Mouse (Mus musculus) urinary bladder, postnatal 4 days (tissue): ENCODE measurements around the gene Arhgef7.

ENCODE experiments used
- DNase-seq, 2 experiments: peaks; one replicate each; pipeline ENCODE4 v3.0.0; 2021 to 2022; ENCODE audit warnings: low spot score in 2 of 2

Gene Arhgef7

DNA sequence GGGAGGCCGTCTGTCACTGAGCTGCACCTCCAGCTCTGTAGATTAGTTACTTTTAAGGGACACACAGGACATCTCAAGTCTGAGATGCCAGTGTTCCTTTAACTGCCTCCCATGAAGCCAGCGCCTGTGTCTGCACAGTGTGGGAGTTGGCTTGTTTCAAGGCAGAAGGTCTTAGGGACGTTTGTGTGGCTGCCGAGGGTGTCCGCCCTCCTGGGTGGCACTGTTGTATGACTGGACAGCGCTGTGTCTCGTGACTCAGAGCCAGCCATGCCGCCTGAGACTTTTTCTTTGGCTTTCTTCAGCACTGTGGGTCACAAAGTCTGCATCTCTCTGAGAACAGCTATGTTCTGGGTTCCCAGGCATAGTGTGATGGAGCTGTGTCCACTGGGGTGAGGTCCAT lies 69.6 kb downstream of the Arhgef7 start:
- DNase-seq: no peak

DNA sequence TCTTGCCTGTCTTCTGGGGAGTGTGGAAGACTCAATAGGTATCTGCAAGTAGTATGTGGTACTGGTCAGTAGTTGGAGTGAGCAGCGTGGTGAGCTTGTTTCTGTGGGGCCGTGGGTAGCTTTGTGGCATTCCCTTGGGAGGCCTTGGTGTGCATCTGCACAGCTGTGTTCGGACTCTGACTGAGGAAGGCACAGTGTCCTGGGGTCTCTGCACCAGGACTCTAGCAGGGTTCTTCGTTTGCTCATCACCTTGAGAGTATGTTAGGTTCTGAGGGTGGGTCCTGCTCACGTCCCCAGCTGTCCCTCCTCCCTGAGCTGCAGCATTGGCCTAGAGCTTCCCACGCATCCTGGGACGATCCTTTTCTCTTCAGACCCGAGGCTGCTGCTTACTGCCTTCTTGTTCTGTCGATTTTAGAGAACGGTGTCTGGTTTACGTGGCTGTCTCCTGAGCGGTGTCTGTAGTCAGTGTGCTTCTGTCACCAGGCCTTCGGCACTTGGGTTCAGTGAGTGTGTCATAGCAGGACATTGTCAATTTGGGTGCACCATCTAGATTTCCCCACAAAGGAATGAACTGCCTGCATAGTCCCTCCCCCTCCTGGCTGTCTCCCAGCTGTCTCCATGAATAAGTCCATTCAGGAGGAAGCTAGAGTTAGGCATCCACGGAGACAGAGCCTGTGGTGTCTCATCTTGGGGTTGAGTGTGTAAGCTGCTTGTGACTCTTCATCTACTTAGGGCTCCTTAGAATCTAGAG lies 70.4 kb downstream of the Arhgef7 start:
- DNase-seq: no peak

DNA sequence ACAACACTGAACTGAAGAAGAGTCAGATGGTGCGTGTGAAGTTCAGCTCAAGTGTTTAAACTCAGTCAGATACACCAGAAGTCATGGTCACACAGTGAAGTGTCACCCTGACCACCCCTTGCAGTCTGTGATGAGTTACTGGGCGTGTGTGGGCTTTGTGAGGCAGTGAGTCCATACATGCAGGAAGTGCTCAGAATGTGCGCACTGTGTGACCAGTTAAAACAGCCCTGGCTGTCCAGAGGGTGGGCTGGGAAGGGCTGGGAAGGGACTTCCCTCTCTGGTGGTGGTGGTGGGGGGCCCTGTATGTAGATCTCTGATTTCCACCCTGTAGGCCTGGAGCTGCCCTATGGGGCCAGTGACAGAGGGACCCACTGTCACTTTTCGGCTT lies 71.0 kb downstream of the Arhgef7 start:
- no peak for DNase-seq

DNA sequence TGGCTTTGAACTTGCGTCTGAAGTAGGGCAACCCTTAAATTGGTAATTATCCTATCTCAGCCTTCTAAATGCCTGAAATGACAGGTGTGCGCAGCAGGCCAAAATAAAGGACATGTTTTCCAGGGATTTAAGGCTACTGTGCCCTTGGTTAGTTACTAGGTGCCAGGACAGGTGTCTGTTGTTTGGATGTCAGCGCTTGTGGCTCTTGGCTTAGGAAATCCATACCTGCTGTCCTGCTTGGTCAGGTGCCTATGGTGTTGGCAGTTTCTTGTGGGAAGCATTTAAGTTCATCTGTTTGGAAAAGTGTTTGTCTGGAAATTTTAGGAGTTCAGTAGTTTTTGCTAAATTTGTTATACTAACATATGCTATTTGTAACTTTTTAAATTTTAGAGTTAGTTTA lies 71.6 kb downstream of the Arhgef7 start:
- DNase-seq: no peak

DNA sequence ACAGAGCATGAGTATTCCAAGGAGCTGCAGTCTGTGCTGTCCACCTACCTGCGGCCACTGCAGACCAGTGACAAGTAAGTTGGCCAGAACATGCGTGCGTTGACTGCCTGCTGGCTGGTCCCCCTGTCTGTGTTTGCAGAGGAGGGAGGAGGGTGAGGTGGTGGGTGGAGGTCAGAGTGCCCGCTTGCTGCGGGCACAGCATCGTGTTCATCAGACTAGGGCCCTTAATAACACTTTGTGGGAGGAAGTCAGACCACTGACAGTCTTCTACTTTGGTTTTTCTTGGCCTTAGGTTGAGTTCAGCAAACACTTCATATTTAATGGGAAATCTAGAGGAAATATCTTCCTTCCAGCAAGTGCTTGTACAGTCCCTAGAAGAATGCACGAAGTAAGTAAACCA lies 73.0 kb downstream of the Arhgef7 start:
- DNase-seq: no peak

DNA sequence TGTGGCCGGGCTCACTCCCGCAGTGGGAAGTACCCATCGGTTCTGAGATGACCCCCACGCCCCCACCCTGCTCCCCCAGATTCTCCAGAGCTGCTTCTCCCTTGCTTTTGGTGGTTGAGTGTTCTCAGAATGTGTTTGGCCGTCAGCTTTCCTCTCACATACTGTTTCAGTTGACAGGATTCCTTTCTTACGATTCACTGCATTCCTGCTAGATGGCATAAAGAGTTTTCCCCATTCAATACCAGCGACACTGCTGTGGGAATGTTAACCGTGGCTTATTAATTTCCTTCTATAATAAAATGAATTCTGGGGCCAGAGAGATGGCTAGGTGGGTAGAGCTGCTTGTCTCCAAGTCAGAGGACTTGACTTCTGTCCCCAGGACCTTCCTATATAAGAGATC lies 74.0 kb downstream of the Arhgef7 start:
- no peak for DNase-seq

DNA sequence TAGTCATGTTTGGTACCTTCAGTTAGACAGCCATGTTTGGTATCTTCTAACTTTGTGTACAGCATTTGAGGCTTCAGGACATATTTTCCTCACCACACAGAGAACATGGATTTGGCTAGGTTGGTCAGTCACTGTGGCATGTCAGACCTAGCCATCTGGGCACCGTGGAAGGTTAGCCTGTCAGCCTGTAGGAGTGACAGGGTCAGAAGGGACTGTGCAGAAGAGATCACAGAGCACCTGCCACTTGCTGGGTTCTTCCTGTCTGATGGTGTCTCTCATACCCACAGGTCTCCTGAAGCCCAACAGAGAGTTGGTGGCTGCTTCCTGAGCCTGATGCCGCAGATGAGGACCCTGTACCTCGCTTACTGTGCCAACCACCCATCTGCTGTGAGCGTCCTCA lies 77.4 kb downstream of the Arhgef7 start:
- no peak for DNase-seq

DNA sequence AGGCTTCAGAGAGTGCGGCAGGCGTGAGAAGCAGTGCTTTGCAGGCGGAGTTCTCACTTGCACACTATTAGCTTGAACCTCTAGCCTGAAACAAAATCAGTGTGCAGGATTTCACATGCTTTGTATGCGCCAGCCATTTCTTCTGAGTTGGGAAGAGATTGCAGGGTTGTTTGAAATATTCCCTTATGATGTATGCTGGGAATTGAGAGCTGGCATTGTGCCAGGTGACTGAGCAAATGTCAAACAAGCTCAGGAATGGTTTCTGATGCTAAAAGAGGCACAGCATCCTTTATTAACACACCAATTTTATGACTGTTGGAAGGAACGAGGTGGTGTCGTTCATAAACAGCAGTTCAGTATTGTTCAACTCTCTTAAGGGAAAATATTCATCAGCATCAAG lies 78.7 kb downstream of the Arhgef7 start:
- no peak for DNase-seq

DNA sequence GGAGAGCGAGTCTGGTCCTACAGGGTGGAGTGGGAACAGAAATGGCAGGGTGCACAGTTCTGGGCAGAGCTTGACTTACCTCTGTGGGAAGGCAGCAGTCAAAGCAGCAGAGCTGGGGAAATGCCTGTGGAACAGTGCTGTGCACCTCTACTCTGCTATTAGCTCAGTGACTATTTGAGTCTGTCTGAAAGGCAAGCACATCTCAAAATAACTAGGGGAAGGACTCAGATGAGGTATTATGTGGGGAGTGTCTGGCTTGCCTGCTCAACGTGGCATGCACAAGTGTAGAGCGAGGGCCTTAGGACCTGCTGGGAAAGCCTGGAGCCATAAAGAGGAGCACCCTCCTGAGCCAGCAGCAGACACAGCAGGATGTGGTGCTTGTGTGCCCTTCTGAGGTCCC lies 79.8 kb downstream of the Arhgef7 start:
- DNase-seq: no peak

DNA sequence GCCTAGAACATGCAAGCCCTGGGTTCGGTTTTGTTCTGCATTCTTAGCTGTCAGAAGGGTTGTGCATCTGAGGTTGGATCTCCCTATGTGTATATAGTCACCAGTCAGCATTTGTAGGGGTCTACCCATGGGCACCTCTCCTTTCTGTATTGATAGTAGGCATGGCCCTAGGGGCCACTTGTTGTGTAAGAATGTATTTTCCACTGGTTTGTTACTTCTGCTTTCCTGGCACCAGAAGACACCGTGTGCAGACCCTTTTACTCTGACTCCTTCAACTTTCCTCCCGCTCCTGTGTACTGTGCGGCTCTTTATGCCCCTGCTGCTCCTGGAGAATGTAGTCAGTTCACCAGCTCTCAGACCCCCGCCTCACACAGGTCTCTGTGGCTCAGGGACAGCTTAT lies 80.5 kb downstream of the Arhgef7 start:
- DNase-seq: no peak

DNA sequence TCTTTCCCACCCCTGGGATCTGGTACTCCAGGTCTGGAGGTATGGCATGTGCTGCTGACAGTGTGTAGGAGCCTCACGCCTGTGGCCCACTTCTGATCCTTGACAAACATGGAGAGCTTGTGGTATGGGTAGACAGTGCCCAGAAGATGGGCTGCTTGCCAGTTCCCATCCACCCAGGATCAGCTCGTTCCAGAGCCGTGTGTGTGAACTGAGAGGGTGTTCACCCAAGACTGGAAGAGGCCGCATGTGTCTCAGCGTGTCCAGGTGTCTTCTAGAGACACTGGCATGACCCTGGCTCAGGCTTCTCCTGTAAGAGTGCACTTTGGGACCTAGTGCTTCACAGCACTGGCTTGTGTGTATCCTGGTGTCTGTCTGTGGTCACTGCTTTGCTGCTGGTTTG lies 82.9 kb downstream of the Arhgef7 start:
- DNase-seq: no peak

DNA sequence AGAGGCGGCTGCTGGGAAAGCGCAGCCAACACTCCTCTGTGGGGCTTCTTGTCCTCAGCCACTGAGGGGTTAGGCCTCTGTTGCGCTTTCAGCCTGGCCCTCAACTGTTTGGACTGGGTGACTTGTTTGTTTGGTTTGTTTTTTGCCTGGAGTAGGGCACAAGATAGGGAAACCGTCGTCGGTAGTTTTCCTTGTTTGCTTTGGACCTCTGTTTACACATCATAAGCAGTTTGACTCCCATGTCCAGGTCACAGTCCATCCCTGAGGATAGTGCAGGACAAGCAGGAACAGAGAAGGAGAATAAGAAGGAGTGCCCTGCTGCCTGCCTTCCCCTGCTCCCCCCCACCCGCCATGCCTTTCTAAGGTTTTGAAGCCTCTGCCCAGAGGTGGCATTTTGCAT lies 86.3 kb downstream of the Arhgef7 start:
- no peak for DNase-seq

DNA sequence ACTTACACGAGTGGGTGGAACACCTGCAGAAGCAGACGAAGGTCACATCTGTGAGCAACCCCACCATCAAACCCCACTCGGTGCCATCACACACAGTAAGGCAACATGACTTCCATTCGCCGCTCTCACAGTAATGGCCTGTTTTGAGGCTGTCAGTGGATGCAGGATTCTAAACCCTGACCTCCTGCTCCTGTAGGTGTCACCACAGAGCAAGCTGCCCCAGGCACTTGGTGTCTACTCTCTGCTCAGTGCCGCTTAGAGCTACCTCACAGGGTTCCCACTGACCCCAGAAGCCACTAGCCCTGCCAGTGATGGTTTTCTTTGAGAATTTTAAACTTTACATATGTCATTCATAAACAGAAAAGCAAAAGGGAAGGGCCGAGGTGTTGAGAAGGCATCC lies 87.7 kb downstream of the Arhgef7 start:
- DNase-seq: no peak

DNA sequence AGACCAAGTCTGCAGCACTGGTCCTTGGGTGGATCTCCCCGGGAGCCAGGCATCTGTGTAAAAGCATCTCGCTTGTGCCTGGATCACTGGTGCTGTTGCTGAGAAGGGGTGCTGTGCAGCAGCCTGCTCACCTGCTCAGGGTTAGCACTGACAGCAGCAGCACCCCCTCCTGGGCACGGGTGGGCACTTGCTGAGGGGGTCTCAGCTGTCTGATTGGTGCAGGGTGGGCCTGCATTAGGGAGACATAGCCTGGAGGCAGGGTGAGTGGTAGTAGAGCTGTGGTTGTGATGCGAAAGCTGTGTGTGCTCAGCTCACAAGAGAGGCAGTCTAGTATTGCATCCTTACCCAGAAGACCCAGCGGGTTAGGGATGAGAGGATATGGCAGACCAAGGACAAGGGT lies 92.6 kb downstream of the Arhgef7 start:
- DNase-seq: no peak

DNA sequence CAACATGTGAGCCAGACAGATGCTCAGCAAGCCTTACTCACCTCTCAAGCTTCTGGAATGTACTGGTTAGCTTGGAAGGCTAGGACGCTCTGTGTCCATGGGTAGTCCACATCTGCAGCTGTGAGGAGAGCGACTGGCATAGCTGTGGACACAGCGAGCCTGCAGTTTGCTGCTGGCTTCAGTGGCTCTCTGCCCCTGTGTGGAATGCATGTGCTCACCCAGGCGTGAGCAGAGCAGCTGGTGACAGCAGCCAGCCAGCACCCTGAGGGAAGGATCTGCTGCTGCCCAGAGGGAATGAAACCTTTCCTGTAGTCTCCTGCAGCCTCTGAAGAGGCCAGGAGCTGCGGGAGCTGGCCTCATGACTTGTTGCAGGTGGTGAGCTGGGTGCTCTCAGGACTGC lies 93.0 kb downstream of the Arhgef7 start:
- no peak for DNase-seq

DNA sequence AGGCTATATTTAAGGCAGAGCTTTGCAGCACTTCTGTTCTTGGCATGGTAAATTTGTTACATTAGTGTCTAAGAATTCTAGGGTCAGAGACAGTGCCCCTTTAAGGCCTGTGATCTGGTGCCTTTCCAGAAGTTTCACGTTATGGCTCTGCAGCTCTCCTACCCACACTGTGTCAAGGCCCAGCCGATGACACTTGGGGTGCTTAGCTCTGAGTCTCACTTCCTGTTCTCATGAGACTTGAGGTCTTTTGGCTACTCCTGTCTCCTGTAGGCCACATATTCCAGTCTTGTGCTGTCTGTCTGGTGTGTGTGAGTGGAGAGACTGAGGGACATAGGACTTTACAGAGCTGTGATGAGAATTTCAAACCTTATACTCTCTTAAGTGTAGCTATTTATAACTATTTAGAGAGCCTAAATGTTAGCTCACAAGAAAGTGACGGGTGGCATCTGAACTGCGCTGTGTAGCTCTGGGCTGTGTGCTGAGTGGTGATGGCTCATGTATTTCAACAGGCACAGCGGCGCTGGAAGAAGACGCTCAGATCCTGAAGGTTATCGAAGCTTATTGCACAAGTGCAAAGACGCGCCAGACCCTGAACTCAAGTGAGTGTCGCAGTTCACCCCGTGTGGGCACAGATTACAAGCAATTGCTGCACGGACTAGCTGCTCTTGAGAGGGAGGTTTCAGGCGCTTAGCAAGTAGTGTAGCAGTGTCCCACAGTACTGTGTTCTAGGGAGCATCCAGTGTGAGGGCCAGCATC lies 94.1 kb downstream of the Arhgef7 start:
- DNase-seq: no peak

DNA sequence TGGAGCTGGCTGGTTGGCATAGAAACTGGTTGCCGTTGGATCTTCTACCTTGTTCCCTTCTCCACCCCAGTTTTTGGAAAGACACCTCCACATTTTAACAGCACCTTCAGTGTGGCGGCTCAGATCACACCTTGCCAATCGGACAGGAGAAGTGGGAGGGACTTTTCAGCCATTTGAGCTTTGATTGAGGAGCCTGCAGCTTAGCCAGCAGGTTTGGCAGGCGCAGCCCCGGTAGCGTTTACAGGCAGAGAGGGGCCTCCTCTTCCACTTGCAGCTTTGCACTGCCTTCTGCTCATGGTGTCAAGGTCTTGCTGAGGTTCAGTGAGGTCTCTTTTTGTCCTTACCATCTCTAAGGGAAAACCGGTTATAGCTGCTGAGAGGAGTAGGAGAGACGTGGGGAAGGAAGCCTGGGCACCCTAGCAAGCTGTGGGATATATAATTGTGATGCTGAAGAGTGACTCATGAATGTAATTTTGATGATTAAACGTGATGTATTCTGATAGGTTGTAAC lies 95.1 kb downstream of the Arhgef7 start:
- DNase-seq: no peak

DNA sequence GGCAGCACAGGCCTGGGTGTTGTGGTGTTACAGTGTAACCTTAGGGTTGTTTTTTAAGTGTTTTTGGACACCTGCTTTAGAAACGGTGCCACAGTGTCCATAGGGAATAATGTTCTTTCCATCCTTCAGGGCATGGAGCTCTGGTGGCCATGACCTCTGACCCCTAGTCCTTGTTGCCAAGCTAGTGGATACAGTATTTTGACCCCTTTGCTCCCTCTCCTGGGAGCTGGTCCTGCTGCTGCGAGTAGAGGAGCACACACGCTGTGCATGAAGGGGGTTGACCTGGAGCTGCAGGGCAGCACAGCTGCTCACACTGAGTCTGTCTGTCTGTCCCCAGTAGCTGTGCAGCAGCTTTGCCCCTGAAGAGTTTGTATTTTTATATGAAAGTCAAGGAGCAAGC lies 98.2 kb downstream of the Arhgef7 start:
- DNase-seq: no peak

DNA sequence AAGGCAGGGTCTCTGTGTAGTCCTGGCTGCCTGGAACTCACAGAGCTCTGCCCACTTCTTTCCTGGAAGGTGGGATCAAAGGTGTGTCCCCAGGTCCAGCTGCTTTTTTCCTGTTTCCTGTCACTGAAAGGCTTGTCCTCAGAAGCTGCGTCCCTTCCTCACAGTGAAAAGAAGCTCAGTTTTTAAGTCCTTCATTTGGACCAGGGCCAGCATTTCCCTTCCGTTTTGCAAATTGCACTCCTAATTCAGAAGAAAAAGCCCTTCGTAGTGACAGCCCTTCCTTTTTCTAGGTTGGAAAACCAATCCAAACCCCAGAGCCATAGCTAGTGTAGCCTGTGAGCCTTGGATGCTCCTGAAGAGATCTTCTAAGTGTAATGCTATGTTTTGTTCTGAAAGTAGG lies 99.8 kb downstream of the Arhgef7 start:
- DNase-seq: no peak

DNA sequence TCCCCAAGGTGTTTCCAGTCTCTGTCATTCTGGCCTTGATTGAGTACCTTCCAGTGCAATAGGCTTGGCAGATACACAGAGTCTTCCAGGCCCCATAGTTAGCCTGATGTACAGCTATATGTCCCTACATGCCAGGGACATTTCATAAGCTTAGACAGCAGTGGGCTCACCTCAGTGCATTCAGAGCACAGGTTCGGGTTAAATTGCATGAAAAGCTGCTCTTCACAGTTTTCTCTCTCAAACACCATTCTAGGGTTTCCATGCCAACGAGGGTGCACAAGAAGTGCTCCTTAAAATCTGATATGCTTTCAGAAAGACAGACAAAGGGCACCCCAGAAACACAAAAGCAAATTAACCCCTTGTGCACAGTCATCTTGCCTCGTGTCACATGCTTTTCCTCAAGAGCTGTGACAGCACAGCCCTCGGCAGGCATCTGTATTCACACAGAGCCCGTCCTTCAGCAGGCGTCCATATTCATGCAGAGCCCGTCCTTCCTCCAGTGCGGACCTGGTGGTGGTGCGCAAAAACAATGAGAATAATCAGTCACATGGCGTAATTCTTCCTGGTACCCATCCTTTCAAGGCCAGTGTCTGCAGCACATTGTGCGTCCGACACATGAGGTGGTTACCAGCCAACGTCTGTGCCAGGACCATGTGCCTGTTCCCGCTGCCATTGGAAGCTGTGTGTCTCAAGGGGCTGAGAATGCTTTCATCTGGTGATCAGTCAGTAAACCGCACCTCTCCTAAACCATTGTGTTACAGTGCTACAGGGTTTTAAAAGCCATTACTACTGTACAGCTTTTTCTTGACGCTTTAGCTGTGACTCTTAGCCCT lies 102.9 kb downstream of the Arhgef7 start:
- DNase-seq: no peak

DNA sequence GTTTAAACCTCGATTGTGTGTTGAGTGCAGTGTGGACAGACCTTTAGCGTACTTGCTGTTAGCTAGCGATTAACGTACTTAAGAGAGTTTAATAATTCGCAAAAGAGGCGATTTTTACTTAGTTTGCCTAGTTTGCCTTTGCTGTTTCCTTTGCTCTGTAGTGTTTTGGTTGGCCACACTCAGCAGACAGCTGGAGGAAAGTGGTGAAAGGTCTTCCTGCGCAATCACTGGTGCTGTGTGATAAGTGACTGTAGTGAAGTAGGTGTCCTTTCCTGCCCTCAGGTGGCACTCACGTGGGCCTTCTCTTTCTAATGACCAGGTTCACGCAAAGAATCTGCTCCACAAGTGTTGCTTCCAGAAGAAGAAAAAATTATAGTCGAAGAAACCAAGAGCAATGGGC lies 103.7 kb downstream of the Arhgef7 start:
- no peak for DNase-seq

DNA sequence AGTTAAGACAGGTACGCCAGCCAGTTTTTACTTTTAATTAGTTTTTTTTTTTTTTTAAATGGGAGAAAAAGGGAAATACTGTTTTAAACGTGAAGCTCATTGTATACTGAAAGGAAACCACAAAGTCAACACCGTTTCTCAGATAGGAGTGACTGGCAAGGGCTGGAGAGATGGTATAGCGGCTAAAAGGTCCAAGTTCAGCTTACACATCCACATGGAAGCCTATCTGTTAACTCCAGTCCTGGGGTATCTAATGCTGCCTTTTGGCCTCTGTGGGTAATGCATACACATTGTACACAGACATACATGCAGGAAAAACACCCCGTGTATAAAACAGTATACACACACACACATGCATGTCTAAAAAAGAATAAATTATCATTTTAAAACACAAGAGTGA lies 104.4 kb downstream of the Arhgef7 start:
- DNase-seq: no peak

DNA sequence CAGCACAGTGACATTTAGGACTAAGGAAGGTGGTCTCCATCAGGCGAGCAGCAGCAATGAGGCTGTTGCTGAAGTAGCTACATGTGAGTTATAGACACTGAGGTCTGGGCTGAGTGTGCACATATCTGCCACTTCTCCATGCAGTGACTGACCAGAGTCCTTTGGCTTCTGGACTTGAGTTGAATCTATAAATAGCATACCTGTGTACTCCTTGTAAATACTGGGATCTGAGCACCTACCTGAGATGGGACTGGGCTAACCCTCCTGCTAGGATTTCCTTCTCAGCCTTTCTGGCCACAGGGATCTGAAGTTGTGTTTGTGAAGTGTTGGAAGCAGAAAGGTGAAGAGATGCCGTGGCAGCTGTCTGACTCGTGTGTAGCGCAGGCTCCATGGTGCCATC lies 105.6 kb downstream of the Arhgef7 start:
- no peak for DNase-seq
